Mouse (Mus musculus): ENCODE measurements around the gene Zcchc7. TPM values are rescaled to one million over a fixed set of nuclear protein-coding genes. Genes with fewer than 3 reads are reported as not detected.

Zcchc7 gene
- polyA plus RNA-seq, 1 experiment from 2014 or later: 28.5 TPM

DNA sequence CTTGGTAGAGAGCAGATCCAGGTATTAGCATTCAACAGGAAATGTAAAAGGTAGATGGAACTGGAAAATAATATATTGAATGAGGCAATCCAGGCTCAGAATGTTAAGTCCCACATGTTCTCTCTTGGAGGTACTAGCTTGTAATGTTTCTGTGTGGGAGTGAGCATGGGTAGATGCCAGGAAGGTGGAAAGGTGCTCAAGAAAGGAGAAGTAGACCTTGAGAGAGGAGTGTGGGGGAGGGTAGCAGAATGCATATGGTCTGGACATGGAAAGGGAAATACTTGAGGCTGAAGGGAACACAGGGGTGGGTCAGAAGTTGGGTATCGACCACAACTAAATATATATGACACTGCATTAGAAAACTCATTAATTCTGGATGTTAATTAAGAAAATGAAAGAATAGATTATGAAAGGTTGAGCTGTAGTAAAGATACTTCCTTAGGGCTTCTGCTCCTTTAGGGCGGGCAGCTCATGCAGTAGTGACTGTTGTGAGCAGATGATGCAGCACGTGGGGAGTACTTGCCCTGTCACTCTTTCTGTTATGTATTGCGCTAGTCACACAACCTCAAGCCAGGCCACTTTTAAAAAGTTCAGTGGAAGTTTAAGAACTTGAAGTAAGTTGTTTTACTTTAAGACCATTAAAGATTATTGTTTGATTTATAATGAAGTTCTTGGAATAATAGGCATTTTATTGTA lies 24.9 kb downstream of the Zcchc7 start:
- ATAC-seq (replicated peaks; ENCODE audit: low FRiP score): no peak
- Histone ChIP-seq H3K27me3 (replicated peaks; ENCODE audit: control insufficient read depth, insufficient read depth, low read length) (no peaks in the 10 kb centered on the region), H3K9me3 (ENCODE audit: control insufficient read depth, low read length) (no peaks in the 10 kb centered on the region), H3K4me1 (replicated peaks; ENCODE audit: control insufficient read depth, insufficient read depth, low read length) (no peaks in the 10 kb centered on the region), H3K27ac (ENCODE audit: low read depth, low read length) (no peak overlapping the region), H3K9ac (ENCODE audit: low read depth, low read length) (no peak overlapping the region), H3K4me2 (no peak overlapping the region), H3K36me3 (ENCODE audit: control insufficient read depth, insufficient read depth, low read length) (no peaks in the 10 kb centered on the region), H3K4me3 (ENCODE audit: low read depth, low read length) (no peak overlapping the region)
- WGBS: 64% methylated on average over 4 of the region's 4 CpGs
- no peak for DNase-seq (ENCODE audit: low spot score)

DNA sequence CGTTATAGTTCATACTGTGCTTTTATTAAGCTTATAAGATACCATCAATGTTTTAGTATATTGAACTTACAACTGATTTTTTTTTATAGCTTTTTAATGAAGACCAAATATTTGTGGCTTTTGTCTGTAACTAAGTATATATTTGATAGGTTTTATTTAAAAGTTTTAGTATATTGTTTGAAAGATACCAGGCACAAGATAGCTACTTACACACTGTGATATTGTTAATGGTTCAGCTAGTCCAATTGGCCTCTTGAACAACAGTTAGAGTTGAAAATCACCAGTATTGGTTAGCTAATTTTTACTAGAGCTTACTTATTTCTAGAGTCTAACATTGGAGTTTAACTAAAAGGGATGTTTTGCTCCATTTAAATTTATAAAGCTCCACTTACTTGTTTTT lies 25.8 kb downstream of the Zcchc7 start:
- Histone ChIP-seq H3K27me3 (replicated peaks; ENCODE audit: control insufficient read depth, insufficient read depth, low read length) (no peaks in the 10 kb centered on the region), H3K4me2 (no peak overlapping the region), H3K4me3 (ENCODE audit: low read depth, low read length) (no peak overlapping the region), H3K36me3 (ENCODE audit: control insufficient read depth, insufficient read depth, low read length) (no peaks in the 10 kb centered on the region), H3K9me3 (ENCODE audit: control insufficient read depth, low read length) (no peaks in the 10 kb centered on the region), H3K4me1 (replicated peaks; ENCODE audit: control insufficient read depth, insufficient read depth, low read length) (no peaks in the 10 kb centered on the region), H3K27ac (ENCODE audit: low read depth, low read length) (no peak overlapping the region), H3K9ac (ENCODE audit: low read depth, low read length) (no peak overlapping the region)
- DNase-seq (ENCODE audit: low spot score): no peak
- ATAC-seq (replicated peaks; ENCODE audit: low FRiP score): no peak
- WGBS: 90% methylated on average over 1 of the region's 1 CpGs

DNA sequence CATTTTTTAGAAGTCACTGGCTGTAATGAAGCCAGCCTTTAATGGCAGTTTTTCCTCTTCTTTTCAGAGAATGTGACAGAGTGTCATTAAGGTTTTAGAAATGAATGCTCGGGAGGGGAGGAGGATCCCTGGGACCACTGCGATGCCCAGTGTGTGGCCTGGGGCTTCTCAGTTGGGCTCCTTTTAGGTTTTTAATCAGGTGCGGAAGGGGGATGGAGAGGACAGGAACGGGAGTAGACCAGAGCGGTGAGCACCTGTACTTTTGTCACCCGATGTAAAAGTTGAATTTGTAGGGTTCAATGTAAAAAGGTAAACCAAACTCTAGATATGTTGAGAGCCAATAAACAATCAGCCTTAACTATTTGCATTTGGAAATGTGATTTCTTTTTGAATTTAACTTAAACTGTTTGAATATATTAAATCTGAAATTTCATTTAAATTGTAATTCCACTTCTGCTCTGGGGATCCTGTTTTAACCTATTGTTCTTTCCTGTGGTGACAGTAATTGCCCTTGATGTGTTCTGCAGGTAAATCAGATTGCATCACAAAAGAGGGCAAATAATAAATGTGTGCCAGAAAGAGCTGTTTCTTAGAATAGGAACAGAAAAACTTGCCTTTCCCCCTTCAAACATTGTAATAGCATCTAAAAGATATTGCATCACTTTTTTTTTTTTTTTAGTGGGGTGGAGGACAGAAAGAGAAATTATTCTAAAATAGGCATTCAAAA lies 28.1 kb downstream of the Zcchc7 start:
- no peak overlapping the region for H3K27ac ChIP-seq (ENCODE audit: low read depth, low read length)
- H3K4me2 ChIP-seq: no peak overlapping the region
- ATAC-seq (replicated peaks; ENCODE audit: low FRiP score) (no peak), DNase-seq (ENCODE audit: low spot score) (no peak)
- 68% methylated on average over 6 of the region's 6 CpGs for WGBS
- no peaks in the 10 kb centered on the region for H3K4me1 ChIP-seq (replicated peaks; ENCODE audit: control insufficient read depth, insufficient read depth, low read length)
- H3K9me3 ChIP-seq (ENCODE audit: control insufficient read depth, low read length): no peaks in the 10 kb centered on the region
- H3K9ac ChIP-seq (ENCODE audit: low read depth, low read length): no peak overlapping the region
- no peaks in the 10 kb centered on the region for H3K36me3 ChIP-seq (ENCODE audit: control insufficient read depth, insufficient read depth, low read length)
- no peaks in the 10 kb centered on the region for H3K27me3 ChIP-seq (replicated peaks; ENCODE audit: control insufficient read depth, insufficient read depth, low read length)
- no peak overlapping the region for H3K4me3 ChIP-seq (ENCODE audit: low read depth, low read length)

DNA sequence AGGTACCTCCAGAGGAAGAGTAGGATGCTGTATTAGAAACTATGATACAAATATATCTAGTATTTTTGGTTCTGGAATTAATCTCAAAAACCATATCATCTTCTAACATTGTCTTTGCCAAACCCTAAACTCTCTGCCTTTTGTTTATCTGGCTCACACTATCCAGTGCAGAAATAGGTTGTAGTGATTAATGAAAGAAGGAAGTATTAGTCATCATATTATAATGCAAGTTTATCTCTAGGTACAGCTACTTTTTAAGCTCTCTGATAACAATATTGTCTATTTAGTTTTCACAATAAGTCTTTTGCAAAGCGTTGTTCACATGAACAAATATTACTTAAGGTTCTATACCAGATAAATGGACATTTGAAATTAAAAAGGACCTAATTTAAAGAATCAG lies 57.2 kb downstream of the Zcchc7 start:
- no peaks in the 10 kb centered on the region for H3K36me3 ChIP-seq (ENCODE audit: control insufficient read depth, insufficient read depth, low read length)
- no peak for DNase-seq (ENCODE audit: low spot score)

DNA sequence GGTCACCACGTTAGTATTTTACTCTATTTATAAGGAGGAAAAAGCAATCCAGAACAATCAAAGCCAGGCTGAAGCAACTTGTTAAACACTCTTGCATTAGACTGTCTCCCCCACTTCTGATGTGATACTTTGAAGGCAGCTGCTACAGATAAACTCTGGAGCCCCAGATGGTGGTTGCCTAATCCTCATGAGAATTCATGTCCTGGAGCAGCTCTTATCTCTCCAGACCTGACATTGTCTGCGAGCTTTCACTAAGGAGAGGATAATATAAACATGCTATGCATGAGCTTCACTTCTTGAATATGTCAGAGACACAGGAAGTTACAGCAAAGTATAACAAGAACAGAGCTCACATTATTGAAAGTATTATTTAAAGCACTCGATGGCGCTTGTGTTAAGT lies 58.1 kb downstream of the Zcchc7 start:
- WGBS: 35% methylated on average over 4 of the region's 4 CpGs
- H3K36me3 ChIP-seq (ENCODE audit: control insufficient read depth, insufficient read depth, low read length): no peaks in the 10 kb centered on the region
- H3K9me3 ChIP-seq (ENCODE audit: control insufficient read depth, low read length): no peaks in the 10 kb centered on the region
- H3K4me3 ChIP-seq (ENCODE audit: low read depth, low read length): no peak overlapping the region
- H3K4me2 ChIP-seq: peak overlapping the region; percentile 27; the same call in 1 of the 2 replicates
- H3K4me1 ChIP-seq (replicated peaks; ENCODE audit: control insufficient read depth, insufficient read depth, low read length): peaks cover 24% of the 10 kb centered on the region
- no peaks in the 10 kb centered on the region for H3K27me3 ChIP-seq (replicated peaks; ENCODE audit: control insufficient read depth, insufficient read depth, low read length)
- DNase-seq (ENCODE audit: low spot score): no peak
- H3K27ac ChIP-seq (ENCODE audit: low read depth, low read length): no peak overlapping the region
- peak; percentile 95 for ATAC-seq (replicated peaks; ENCODE audit: low FRiP score)
- H3K9ac ChIP-seq (ENCODE audit: low read depth, low read length): no peak overlapping the region

More for the DNA sequence above, 57.2 kb downstream of the Zcchc7 start:
- Histone ChIP-seq H3K4me3 (ENCODE audit: low read depth, low read length) (no peak overlapping the region), H3K27ac (ENCODE audit: low read depth, low read length) (no peak overlapping the region), H3K9ac (ENCODE audit: low read depth, low read length) (no peak overlapping the region), H3K27me3 (replicated peaks; ENCODE audit: control insufficient read depth, insufficient read depth, low read length) (no peaks in the 10 kb centered on the region), H3K4me1 (replicated peaks; ENCODE audit: control insufficient read depth, insufficient read depth, low read length) (peaks cover 24% of the 10 kb centered on the region), H3K4me2 (no peak overlapping the region), H3K9me3 (ENCODE audit: control insufficient read depth, low read length) (no peaks in the 10 kb centered on the region)
- 0 out of 2 replicates have a peak, but pooled peaks have one; percentile 53 for ATAC-seq (replicated peaks; ENCODE audit: low FRiP score)
- 61% methylated on average over 1 of the region's 1 CpGs for WGBS

DNA sequence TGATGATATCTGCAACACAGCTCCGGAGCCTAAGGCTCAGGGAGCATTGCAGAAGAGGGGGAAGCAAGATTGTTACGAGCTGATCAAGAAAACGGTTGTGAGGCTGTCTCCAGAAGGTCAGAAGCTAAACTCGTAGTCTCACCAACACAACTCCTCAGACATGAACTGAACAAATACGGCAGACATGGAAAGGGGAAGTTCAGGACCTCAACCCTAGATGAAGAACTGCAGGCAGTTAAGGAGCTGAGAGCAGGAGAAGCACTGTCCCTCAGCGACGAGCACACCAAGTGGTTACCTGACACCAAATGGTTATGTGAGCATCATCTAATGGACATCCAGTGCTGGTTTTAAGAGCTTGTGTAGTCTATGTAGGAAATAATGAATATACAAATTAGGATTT lies 60.9 kb downstream of the Zcchc7 start:
- no peaks in the 10 kb centered on the region for H3K27me3 ChIP-seq (replicated peaks; ENCODE audit: control insufficient read depth, insufficient read depth, low read length)
- H3K4me3 ChIP-seq (ENCODE audit: low read depth, low read length): no peak overlapping the region
- H3K9me3 ChIP-seq (ENCODE audit: control insufficient read depth, low read length): no peaks in the 10 kb centered on the region
- H3K27ac ChIP-seq (ENCODE audit: low read depth, low read length): no peak overlapping the region
- H3K9ac ChIP-seq (ENCODE audit: low read depth, low read length): no peak overlapping the region
- DNase-seq (ENCODE audit: low spot score): no peak
- H3K36me3 ChIP-seq (ENCODE audit: control insufficient read depth, insufficient read depth, low read length): no peaks in the 10 kb centered on the region
- 40% methylated on average over 7 of the region's 7 CpGs for WGBS
- no peak for ATAC-seq (replicated peaks; ENCODE audit: low FRiP score)
- peaks cover 24% of the 10 kb centered on the region for H3K4me1 ChIP-seq (replicated peaks; ENCODE audit: control insufficient read depth, insufficient read depth, low read length)
- no peak overlapping the region for H3K4me2 ChIP-seq

DNA sequence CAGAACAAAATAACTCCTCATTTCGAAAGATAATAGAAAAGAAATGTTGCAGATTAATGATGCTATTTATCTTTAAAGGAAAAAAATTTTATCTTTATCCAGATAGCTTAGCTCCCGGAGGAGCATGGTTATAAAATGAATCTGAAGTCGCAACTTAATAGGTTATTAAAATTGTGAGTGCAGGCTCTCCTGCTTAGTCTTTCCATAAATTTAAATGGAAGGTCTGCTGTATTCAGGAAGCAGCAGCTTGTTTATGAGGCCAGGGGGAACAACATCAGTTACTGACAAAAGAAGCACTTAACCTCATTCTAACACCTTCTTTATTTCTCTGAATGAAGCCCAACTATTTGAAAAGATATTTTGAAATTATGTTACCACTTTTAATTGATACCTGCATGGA lies 74.9 kb downstream of the Zcchc7 start:
- Histone ChIP-seq H3K9me3 (ENCODE audit: control insufficient read depth, low read length) (no peaks in the 10 kb centered on the region), H3K4me1 (replicated peaks; ENCODE audit: control insufficient read depth, insufficient read depth, low read length) (no peaks in the 10 kb centered on the region), H3K36me3 (ENCODE audit: control insufficient read depth, insufficient read depth, low read length) (no peaks in the 10 kb centered on the region), H3K27me3 (replicated peaks; ENCODE audit: control insufficient read depth, insufficient read depth, low read length) (no peaks in the 10 kb centered on the region), H3K4me2 (no peak overlapping the region), H3K4me3 (ENCODE audit: low read depth, low read length) (no peak overlapping the region), H3K9ac (ENCODE audit: low read depth, low read length) (no peak overlapping the region), H3K27ac (ENCODE audit: low read depth, low read length) (no peak overlapping the region)
- no peak for DNase-seq (ENCODE audit: low spot score)
- 81% methylated on average over 3 of the region's 3 CpGs for WGBS
- ATAC-seq (replicated peaks; ENCODE audit: low FRiP score): no peak

DNA sequence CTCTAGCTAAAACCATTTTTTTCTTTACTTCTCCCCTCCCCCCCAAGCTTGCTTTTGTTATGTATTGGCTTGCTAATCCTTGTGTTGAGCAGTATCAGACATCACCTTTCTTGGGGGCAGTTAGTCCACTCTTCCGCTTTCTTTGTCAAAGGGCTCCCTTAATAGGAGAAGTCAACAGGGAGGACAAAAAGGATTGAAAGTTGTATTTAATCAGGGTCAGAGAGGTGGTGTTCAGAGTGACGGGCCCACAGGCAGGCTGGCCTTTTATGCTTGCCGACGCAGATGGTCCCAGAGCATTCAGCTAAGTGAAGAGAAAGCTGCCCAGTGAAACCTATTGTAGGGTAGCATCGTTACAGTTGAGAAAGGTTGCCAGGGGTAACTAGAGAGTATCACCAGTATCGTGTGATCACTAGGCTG lies 96.2 kb downstream of the Zcchc7 start:
- no peaks in the 10 kb centered on the region for H3K27me3 ChIP-seq (replicated peaks; ENCODE audit: control insufficient read depth, insufficient read depth, low read length)
- no peak overlapping the region for H3K9ac ChIP-seq (ENCODE audit: low read depth, low read length)
- no peaks in the 10 kb centered on the region for H3K9me3 ChIP-seq (ENCODE audit: control insufficient read depth, low read length)
- no peak for DNase-seq (ENCODE audit: low spot score)
- no peak overlapping the region for H3K4me3 ChIP-seq (ENCODE audit: low read depth, low read length)
- WGBS: 67% methylated on average over 6 of the region's 6 CpGs
- H3K4me2 ChIP-seq: no peak overlapping the region
- ATAC-seq (replicated peaks; ENCODE audit: low FRiP score): no peak
- H3K36me3 ChIP-seq (ENCODE audit: control insufficient read depth, insufficient read depth, low read length): no peaks in the 10 kb centered on the region
- no peaks in the 10 kb centered on the region for H3K4me1 ChIP-seq (replicated peaks; ENCODE audit: control insufficient read depth, insufficient read depth, low read length)
- no peak overlapping the region for H3K27ac ChIP-seq (ENCODE audit: low read depth, low read length)

DNA sequence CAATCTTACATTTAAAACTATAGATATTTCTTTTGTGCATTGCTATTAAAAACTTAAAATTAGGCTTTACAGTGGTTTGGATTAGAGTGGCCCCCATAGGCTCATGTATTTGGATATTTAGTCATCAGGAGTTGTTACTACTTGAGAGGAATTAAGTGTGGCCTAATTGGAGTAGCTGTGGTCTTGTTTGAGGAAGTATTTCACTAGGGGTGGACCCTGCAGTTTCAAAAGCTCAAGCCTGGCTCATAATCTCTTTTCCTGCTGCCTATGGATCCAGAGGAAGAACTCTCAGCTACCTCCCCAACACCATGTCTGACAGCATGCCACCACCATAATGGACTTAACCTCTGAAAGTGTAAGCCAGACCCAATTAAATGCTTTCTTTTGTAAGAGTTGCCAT lies 115.9 kb downstream of the Zcchc7 start:
- ATAC-seq (replicated peaks; ENCODE audit: low FRiP score) (no peak), DNase-seq (ENCODE audit: low spot score) (no peak)
- Histone ChIP-seq H3K27ac (ENCODE audit: low read depth, low read length) (no peak overlapping the region), H3K4me3 (ENCODE audit: low read depth, low read length) (no peak overlapping the region), H3K4me1 (replicated peaks; ENCODE audit: control insufficient read depth, insufficient read depth, low read length) (peaks cover 5% of the 10 kb centered on the region; the same call in 1 of the 2 replicates), H3K36me3 (ENCODE audit: control insufficient read depth, insufficient read depth, low read length) (no peaks in the 10 kb centered on the region), H3K4me2 (no peak overlapping the region), H3K9me3 (ENCODE audit: control insufficient read depth, low read length) (no peaks in the 10 kb centered on the region), H3K9ac (ENCODE audit: low read depth, low read length) (no peak overlapping the region), H3K27me3 (replicated peaks; ENCODE audit: control insufficient read depth, insufficient read depth, low read length) (no peaks in the 10 kb centered on the region)
